Mouse (Mus musculus) T-helper 1 cell (primary cell): ENCODE measurements around the gene Pfdn2.
"Not testable (repeated sequence)": the region's sequence is repeated elsewhere in the genome, so short reads cannot be mapped to it uniquely, and the experiment has no call there.

Source experiments
- in situ Hi-C: fragments of 300-600 bp; cut with MboI, MseI; formaldehyde crosslinking; loops from one replicate; pipeline ENCODE4 v1.15.1; 2025; ENCODE audit warnings: high pct_unique_total_duplicates

The Pfdn2 gene

DNA sequence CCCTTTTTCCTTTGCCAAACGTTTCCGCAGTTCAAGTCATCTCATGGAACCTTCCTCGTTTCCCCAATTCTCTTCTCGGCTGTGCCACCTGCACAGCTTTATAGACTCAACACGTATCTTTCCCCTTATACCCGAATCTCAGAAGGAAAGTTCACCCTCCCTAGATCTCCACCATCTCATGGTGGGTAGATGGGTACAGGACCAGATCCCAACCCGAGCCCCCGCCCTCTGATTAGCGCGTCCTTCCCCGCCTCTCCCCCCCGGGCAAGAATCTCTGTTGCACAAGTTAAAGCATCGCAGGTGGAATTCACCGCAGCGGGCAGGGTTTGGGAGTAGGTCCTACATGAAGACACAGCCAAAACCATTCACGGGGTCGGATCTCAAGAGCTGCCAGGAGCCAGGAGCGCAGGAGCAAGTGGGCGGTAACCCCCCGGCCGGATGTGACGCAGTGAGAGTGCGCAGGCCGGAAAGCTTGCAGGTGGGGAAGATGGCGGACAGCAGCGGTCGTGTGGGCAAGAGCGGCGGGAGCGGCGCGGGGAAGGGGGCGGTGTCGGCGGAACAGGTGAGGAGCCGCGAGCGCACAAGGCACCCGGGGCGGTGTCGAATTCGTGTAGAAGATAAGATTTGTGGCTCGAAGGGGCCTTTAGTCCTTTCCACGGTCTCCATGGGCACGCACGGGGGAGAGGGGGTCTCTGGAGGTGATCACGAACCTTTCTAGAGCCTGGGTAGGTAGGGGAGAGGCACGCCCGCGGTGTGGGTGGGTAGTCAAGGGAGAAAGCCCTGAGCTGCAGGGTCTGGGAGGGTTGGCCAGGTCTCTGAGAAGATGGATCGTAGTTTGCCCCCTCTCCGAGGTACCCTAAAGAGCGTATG lies at the start of gene Pfdn2, which contains the start of gene Nit1:
TSS of gene Pfdn2 (plus strand) at position 446 of the 870 bp plus-strand sequence.
TSS of gene Nit1 (minus strand) at position 422 of the 870 bp plus-strand sequence.
- in situ Hi-C loops: no loop called here

DNA sequence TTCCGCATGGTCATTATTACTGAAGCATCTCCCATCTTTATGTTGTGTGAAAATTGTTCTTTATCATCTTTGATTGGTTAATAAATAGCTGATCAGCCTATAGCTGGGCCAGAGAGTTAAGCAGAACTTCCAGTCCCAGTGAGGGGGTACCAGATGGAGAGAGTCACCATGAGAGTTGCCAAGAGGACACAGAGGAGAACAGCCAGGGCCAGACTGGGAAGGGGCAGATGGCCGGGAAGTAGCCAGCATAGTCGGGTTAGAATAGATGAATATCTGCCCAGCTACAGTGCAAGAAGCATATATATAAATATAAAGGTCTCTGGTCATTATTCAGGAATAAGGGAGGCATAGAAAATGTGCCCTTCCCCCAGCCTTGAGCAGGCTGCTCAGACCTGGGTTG lies 47.2 kb upstream of the Pfdn2 start:
- in situ Hi-C loops: no loop called here

DNA sequence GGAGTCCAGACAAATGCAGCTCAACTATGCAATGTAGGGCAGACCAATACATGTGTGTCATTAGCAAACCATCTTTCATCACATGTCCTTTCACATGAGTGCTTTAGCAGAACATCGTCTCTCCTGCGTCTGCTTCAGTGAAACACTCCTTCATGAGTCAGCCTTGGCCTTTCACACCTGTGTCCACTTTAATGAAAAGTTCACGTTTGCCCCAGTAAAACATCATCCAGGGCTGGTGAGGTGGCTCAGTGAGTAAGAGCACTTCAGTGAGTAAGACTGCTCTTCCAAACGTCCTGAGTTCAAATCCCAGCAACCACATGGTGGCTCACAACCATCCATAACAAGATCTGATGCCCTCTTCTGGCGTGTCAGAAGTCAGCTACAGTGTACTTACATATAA lies 39.3 kb upstream of the Pfdn2 start:
- in situ Hi-C loops: not testable (repeated sequence)

DNA sequence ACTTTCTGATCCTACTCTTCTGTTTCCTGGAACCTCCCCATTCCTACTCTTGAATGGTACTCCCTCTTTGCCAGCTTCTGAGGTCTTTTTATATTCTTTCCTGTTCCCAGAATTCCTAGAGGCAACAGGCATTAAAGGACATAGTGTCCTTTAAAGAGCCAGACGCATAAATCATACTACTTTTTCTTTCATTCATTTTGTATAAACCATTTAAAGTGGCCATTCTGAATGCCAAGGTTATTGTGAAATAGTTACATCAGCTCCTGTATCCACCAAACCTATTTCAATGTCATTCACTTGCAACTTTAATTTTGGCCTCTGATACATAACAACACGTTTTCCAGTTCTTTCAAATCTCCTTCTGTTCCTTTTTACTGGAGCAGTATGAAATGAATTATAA lies 36.1 kb upstream of the Pfdn2 start:
- in situ Hi-C loops: no loop called here

DNA sequence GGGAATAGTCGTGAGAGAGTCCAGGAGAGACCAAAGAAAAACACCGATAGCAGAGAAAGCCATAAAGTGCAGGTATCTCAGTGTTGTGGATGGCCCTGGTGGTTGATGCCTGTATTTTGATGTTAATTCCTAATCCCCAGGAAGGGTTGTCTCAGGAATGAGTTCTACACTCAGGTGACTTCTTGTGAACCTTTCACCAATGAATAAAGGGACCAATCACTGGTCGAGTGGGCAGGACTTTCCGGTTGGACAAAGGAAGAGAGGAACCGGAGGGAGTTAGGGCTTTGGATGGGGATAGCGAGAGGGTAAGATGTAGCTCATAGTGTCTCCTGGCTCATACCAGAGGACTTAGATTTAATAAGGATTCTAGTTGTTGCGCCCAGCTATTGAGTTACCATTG lies 25.7 kb upstream of the Pfdn2 start:
- in situ Hi-C loops: no loop called here

DNA sequence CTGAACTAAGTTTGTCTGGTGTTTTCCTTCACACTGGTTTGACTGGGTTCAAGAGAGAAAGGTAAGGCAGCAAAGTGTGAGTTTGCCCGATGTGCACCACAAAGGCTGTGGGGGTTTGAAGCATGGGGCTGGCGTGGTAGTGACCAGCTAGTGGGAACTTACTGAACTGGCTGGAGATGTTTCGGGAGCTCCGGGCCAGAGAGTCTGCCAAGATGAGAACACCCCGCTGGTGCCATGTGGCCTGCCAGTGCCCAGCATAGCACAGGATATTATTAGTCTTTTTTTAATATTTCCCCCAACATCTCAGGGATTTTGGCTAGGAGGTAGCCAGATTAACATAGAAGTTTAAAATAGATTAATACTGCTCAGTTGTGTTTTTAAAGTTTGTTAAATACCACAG lies 25.3 kb upstream of the Pfdn2 start:
- in situ Hi-C loops: no loop called here

DNA sequence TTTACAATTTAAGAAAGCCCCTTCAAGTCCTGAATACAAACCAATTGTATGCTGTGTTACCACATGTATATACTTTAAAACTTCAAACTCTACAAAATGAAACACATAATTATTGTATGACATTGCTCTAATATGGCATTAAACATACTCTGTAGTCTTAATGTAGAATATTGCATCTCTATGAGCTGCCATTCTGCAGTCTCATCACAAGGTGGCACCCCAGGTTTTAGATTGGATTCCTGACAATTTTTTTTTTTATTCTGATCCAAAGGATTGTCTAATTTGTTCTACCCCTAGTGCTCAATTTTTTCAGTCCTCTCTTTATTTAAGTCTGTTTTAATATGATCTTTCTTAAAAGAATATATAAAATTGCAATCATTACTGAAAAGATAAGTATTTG lies 24.1 kb upstream of the Pfdn2 start:
- in situ Hi-C loops: no loop called here

DNA sequence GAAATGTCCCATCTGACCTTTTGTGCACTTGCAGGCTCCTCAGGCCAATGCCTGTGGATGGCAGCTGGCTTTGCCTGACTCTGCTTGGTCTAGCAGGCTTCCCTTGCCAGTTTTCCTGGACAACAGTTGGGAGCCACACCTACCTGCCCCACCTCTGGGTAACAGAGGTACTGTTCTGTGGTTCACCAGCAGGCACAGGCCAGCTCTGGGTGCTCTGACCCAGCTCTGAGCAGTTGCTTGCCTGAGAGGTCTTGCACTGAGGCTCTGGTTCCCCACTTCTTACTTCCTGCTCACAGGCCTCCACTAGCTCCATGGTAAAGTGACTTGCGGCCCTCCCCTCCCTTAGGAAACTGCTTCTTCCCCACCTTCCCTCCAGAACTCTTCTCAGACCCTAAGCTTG lies 23.5 kb upstream of the Pfdn2 start:
- in situ Hi-C loops: no loop called here

DNA sequence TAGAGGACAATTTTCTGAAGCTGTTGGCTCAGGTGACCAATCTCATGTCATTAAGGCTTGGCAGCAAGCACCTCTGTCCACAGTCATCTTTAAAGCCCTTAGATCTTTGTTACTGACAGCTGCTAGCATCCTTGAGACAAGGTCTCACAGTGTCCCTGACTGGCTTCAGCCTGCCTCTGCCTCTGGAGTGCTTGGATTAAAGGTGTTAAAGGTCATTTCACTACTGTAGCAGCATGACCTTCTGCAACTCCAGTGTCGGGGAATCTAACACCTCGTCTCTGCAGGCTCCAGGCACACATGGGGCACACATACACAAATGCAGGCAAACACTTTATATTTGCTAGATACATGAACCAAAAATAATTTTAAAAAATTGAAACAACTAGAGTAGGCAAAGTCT lies 19.9 kb upstream of the Pfdn2 start:
- in situ Hi-C loops: no loop called here

DNA sequence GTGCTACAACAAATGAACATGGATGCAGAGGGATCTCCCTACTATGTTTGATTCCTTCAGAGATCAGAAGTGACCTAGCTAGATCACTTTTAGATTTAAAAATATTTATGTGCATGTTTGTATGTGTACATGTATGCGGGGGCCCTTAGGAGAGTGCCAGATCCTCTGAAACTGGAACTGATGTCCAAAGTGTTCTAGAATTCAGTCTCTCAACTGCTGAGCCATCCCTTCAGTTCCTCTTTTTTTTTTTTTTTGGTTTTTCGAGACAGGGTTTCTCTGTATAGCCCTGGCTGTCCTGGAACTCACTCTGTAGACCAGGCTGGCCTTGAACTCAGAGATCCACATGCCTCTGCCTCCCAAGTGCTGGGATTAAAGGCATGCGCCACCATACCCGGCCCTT lies 18.9 kb upstream of the Pfdn2 start:
- in situ Hi-C loops: not testable (repeated sequence)

DNA sequence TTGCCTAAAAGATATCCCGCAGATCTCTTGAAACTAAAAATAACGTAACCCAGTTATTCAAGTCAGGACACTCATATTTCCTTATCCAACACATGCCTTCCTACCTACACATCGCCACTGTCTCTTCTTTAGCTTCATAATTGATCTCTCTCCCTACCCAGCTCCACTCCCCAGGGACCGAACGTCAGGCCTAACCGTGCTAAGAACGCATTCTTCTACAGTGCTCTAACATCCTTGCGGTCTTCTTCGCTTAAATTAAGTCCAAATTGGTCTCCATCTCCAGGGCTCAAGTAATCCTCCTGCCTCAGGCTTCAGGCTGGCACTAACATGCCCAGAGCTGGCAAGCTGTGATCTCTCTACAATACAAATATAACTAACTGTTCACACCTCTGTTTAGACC lies 17.2 kb upstream of the Pfdn2 start:
- in situ Hi-C loops: no loop called here

DNA sequence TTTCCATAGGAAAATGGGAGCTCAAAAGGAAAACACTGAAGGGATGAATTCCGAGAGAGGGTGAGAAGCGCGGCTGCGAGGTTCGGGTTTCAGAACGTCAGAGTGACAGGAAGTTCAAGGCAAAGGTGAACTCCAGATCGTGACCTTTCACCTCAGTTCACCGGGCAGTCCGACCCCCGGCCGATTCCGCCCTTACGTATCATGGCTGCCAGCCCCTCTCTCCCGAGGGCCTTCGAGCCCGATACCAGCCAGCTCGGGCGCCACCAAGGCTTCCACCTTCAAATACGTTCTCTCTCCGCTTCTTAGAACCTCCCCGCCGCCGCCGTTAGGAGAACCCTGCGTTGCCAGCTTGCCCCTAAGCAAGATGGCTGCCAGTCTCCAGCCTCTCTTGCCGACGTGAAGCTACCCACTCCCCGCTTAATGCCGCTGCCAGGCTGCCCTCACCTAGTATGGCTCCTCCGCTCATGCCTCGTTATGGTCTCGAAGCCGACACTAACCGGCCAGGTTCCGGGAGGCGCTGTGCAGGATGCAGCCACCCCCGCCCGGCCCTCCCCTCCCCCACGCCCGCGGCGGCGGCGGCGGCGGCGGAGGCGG lies 16.5 kb upstream of the Pfdn2 start, which contains the start of gene Dedd:
TSS of gene Dedd (plus strand) at position 307 of the 594 bp plus-strand sequence.
- in situ Hi-C loops: no loop called here

DNA sequence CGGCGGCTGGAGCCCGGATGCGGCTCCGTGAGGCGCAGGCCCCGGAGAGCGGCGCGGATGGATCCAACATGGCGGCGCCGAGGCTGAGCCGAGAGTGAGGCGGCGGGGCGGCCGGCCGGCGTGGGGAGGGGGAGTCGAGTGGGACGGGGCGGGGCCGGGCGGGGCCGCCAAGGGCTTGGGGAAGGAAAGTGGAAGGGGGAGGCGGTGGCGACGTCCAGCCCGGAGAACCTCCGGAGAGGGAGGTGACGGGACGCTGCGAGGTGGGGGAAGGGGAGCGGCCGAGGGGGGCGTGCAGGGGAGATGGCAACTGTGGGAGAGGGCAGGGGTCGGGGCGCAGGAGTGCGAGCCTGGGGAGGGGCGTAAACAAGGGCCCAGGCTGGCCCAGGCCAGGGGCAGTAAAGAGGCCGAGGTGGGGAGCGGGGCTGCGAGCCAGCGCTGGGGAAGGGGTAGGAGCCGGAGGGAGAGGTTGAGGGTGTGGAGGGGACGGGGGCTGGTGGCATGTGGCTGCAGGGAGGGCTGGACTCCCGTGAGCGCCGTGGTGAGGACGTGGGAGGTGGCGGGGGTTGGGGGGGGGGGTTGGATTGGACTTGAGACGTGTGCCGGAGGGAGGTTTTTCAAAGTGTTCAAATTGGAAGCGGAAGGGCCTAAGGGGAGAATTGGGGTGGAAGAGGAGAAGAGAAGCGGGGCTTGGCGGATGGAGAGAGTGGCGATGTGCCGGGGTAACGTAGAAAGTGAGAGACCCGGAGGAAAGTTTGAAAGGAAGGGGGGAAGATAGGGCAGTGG lies 15.8 kb upstream of the Pfdn2 start:
- in situ Hi-C loops: no loop called here

DNA sequence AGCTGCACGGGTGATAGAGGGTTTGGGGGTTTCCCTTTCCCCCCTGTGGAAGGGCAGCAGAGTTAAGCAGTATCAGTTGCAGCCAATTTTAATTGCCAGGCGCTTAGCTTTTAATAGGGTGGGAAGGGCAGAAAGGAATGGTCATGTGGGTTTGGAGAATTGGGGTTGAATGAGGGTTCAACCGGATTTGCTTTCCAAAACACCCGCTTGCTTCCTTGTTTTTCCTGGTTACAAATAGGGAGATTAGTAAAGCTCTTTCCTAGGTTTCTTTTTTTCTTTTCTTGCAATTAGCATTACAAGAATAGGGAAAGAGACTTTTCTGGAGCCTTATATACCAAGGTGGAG lies 15.3 kb upstream of the Pfdn2 start:
- in situ Hi-C loops: no loop called here

DNA sequence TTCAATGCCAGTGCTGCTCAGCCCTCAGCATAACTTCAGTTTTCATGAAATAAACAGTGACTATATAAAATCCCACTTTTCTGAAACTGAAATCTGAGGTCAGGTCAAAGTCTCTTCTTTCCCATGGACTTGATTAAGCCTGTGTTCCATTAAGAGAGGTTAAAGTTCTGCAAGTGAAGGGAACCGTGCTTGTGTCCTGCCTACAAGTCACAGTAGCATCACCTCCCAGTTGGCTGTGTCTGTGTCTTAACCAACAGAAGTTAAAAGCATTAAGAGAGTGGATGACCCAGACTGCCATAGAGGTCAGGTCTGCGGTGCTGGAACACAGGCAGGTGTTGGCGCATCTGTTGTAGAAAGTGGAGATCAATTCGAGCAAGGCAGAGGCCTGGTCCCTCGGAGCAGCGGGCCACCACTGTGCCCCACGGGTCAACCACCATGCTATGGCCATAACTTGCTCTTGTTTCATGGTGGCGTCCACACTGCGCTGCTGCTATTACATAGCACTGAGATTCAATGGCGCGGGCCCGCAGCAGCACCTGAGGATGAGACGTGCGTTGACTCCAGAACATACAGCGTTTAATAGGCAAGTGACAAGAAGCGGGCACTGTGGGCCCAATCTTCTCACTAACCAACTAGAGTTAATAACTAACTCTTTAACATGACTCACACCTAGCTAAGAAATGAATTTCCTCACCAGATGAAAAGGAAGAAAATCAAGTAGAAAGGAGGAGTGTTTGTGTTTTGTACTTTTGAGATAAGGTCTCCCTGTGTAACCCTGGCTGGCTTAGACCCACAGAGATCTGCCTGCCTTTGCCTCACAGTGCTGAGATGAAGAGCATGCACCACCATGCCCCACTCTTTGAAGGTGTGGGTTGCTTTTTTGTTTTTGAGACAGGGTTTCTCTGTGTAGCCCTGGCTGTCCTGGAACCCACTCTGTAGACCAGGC lies 2.9 kb upstream of the Pfdn2 start:
- in situ Hi-C loops: no loop called here

DNA sequence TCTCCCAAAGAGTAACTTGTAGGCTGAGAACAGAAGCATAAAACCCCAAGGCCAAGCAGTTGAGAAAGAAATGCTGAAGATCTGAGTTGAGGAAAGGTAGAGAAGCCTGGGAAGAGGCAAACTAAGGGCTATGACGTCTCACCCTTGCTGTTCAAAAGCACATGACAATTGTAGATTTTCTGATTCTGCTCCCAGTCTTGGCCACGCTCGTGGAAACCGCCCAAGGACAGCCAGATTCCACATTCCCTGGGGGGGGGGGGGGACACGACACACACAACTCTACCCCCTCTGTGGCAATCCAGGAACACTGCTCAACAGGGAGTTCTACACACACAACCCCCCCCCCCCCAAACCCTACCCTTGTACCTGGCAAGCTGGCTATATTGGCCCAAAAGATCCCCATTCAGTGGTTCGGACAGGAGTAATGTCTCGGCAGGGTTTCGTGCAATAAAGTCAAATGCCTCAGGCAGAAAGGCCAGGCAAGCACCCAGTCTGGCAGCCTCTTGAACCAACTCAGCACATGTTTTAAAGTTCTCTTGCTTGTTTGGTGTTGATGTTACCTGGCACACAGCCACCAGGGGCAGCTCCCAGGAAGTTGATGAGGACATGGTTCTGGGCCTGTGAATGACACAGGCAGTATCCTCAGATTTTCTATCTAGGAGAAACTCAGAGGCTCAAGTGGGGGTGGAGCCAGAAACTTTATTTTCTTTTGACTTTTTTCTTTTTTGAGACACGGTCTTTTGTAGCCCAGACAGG lies 1.4 kb upstream of the Pfdn2 start:
- in situ Hi-C loops: no loop called here

DNA sequence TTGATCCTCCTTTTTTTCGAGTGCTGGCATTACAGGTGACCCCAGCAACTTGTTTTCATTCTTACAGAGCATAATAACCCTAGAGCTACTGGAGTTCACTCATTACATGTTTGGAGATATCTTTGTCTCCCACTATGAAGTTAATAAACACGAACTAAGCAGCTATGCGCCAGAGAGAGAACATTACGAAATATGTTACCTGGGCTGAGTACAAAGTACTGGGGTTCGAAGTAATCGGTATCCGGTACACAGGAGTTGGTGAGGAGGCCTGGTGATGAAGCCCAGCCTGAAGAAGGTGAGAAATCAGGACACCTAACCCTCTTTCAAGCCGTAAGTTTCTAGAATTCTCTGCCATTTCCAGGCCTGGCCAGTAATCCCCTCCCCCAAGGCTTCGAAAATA lies 755 bp upstream of the Pfdn2 start:
- in situ Hi-C loops: no loop called here

DNA sequence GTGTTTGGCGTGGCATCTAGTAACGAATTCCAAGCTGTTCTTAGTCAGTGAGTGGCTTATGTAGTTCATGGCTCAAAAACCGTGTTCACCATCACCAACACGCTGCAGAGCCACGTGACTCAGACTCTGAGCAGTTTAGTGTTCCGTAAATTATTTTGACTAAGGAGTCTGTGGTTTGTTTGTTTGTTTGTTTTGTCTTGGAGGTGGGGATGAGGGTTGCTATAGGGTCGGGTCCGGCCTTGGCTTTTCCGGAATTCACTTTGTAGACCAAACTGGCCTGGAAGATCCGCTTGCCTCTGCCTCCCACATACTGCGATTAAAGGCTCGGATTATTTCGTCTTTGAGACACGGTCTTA lies 603 bp downstream of the Pfdn2 start:
- in situ Hi-C loops: no loop called here

DNA sequence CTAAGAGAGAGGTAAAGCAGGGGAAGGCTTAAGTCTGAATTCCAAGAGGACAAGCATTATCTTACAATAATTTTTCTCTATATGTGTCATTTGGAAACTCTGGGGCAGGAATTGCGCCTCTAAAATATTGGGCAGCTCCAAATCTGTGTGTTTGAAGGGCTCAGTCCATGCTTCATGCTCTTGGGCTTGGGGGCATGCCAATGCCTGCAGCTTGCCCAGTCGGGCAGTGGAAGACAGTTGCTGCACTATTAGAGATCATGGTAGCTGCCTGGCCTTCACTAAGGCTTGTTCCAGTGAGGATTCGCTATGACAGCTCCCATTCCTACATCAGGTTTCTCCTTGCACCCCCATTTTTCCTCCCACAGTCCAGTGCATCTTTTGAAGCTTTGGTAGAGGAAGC lies 3.2 kb downstream of the Pfdn2 start:
- in situ Hi-C loops: no loop called here

DNA sequence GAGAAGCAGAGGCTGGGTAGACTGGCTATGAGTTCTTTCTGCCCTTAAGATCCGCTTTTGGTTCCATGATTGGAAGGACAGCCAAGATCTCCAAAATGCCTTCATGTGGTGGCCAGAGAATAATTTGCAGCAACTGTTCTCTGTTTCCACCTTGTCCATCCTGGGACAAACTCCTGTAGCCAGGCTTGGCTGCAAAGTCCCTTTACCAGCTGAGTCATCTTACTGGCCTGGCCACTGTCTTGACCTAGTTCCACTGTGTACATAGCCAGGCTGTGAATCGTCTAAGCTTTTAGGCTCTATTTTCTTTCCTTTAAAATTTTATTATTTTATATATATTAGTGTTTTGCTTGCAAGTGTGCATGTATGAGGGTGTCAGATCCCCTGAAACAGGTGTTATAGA lies 3.7 kb downstream of the Pfdn2 start:
- in situ Hi-C loops: no loop called here

DNA sequence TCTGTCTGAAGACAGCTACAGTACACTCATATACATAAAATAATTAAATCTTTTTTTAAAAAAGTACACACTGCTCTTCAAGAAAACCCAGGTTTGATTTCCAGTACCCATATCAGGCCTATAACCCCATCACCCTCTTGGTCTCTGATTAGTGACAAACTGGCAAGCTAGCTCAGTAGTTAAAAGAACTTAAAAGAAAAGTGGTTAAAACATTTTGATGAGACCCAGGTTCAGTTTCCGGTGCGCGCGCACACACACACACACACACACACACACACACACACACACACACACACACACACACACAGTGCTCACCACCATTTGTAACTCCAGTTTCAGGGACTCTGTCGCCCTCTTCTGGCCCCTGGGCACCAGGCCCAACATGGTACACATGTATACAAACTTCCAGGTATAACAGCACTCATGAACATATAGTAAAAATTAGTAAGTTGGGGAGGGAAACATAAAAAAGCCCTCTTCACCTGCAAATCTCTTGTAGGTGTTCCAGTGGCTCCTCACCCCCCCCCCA lies 10.4 kb downstream of the Pfdn2 start:
- in situ Hi-C loops: no loop called here
